Mouse (Mus musculus) olfactory bulb, adult 2 months (tissue): ENCODE measurements at regions not wholly inside any gene's neighbourhood (a gene's known extent, or its start where the extent isn't known, plus 50 kb on each side); places are given as distances from the start of the nearest gene placed in this dataset.

ENCODE experiments used
- CTCF ChIP-seq: fragments of 200-500 bp; IDR thresholded peaks from 2 replicates; pipeline ENCODE4 v1.5.1; 2012; ENCODE audit warnings: low read depth, mild to moderate bottlenecking, low read length, moderate library complexity; ENCODE audit not compliant: insufficient read depth
- POLR2A ChIP-seq: fragments of 200-500 bp; IDR thresholded peaks from 2 replicates; pipeline ENCODE4 v1.6.1; 2012; ENCODE audit warnings: mild to moderate bottlenecking, low read depth, low read length, moderate library complexity; ENCODE audit not compliant: insufficient read depth

- no peak for TF ChIP-seq POLR2A
- TF ChIP-seq CTCF: no peak
Measured at GRCm38 (mm10) chr17:13657182-13657562, 103.2 kb upstream of the Afdn start.
